Mouse (Mus musculus) frontal cortex, postnatal 36 days (tissue): ENCODE data around the gene Atg4b.
"Not testable (repeated sequence)": the region's sequence is repeated elsewhere in the genome, so short reads cannot be mapped to it uniquely, and the experiment has no call there.

Experiments used
- DNase-seq, 2 experiments: peaks; one replicate each; pipeline ENCODE4 v3.0.0; 2022; ENCODE audit warnings: low spot score in 2 of 2

The Atg4b gene

GRCm38 (mm10) chr1:93755618-93756017, 4.3 kb downstream of the Atg4b start:
- DNase-seq, result no peak

- no peak for DNase-seq
These were observed 4.9 kb downstream of the Atg4b start for GRCm38 (mm10) chr1:93756154-93756553.

- no peak for DNase-seq
These were observed 8.8 kb downstream of the Atg4b start for GRCm38 (mm10) chr1:93760076-93760475.

- not testable (repeated sequence) for DNase-seq
These were observed 12.2 kb downstream of the Atg4b start for GRCm38 (mm10) chr1:93763531-93763930.

GRCm38 (mm10) chr1:93764871-93765591, 13.7 kb downstream of the Atg4b start:
- no peak for DNase-seq

- no peak for DNase-seq
These were observed 16.3 kb downstream of the Atg4b start for GRCm38 (mm10) chr1:93767600-93767999.

- DNase-seq, result no peak
These were observed 18.6 kb downstream of the Atg4b start for GRCm38 (mm10) chr1:93769901-93770300.

GRCm38 (mm10) chr1:93776686-93777085, 25.4 kb downstream of the Atg4b start:
- DNase-seq, result no peak

- DNase-seq, result no peak
These were observed 35.6 kb downstream of the Atg4b start for GRCm38 (mm10) chr1:93786912-93787311.

- DNase-seq, result no peak
These were observed 43.2 kb downstream of the Atg4b start for GRCm38 (mm10) chr1:93794526-93794925.

GRCm38 (mm10) chr1:93795886-93796285, 44.6 kb downstream of the Atg4b start:
- DNase-seq, result no peak

- DNase-seq, result no peak
These were observed 49.6 kb downstream of the Atg4b start for GRCm38 (mm10) chr1:93800670-93801503.

- peak; percentile 91 to 93 for DNase-seq
These were observed 50.5 kb downstream of the Atg4b start, which contains the start of gene Dtymk for GRCm38 (mm10) chr1:93801741-93802238. TSS of gene Dtymk (minus strand) at chr1:93801934.

GRCm38 (mm10) chr1:93802771-93803170, 51.5 kb downstream of the Atg4b start:
- no peak for DNase-seq

GRCm38 (mm10) chr1:93803556-93804507, 52.5 kb downstream of the Atg4b start, which contains the start of gene Ing5:
TSS of gene Ing5 (plus strand) at chr1:93803965.
- peak; percentile 99 for DNase-seq

- no peak for DNase-seq
These were observed 53.5 kb downstream of the Atg4b start for GRCm38 (mm10) chr1:93804818-93805217.

- no peak for DNase-seq
These were observed 54.1 kb downstream of the Atg4b start for GRCm38 (mm10) chr1:93805221-93805951.

GRCm38 (mm10) chr1:93808871-93809270, 57.6 kb downstream of the Atg4b start:
- no peak for DNase-seq

GRCm38 (mm10) chr1:93810011-93810410, 58.7 kb downstream of the Atg4b start:
- no peak for DNase-seq

- DNase-seq, result no peak
These were observed 60.3 kb downstream of the Atg4b start for GRCm38 (mm10) chr1:93811495-93812039.
